Mouse (Mus musculus): ENCODE data around the gene S100pbp.

S100pbp gene

GRCm38 (mm10) chr4:129106073-129106472 lies 83.5 kb downstream of the S100pbp start:
- no peak for DNase-seq (ENCODE audit: low read depth, low spot score)

GRCm38 (mm10) chr4:129105356-129105755 lies 84.2 kb downstream of the S100pbp start, which contains the start of gene Tmem54:
TSS of gene Tmem54 (plus strand) at chr4:129105548.
- no peak for DNase-seq (ENCODE audit: low read depth, low spot score)

- DNase-seq (ENCODE audit: low read depth, low spot score): no peak
Observed at GRCm38 (mm10) chr4:129102133-129102829, 87.2 kb downstream of the S100pbp start.
